Mouse (Mus musculus): ENCODE results near the gene Zc3h12c. TPM values are rescaled to one million over a fixed set of nuclear protein-coding genes. Genes with fewer than 3 reads are reported as not detected.

Zc3h12c gene
- polyA plus RNA-seq, 2 experiments: 2.9 to 4.7 TPM

DNA sequence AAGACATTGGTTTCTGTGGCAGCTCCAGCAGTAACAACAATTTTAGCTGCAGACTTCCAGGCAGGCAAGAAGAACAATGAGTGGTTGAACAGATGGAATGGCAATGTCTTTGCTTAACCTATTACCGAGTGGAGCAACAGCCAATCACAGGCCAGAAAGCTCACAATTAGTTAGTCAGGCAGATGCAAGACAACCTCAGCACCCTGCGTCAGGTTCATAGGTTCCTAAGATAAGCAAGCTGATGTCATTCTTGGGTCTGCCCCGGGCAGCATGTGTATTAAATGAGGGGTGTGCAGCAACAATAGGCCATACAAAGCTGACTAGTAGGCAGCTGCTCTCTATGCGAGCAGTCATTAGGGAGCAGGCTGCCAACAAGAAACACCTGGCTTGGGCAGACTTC lies 19.1 kb downstream of the Zc3h12c start:
- H3K4me3 ChIP-seq (replicated peaks; ENCODE audit: low read length): no peak overlapping the region
- DNase-seq (ENCODE audit: low spot score): peak; percentile 50

DNA sequence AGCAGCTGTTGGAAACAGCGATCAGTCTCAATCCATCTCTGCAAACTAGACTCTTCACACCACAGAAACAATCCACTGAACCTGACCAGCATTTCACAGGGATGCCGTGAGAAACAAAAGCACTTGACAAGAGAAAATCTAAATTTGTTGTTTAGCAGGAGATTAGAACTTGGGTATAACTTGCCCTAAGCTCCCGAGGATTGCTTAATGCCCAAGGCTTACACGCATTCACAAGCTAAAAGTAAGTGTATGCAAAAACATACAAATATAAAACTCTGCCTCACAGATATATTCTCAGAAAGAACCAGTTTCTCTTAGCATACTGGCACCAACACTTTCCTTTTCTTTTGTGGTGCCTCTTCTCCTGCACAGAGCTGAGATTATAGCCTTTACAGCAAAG lies 19.5 kb downstream of the Zc3h12c start:
- no peak for DNase-seq (ENCODE audit: low spot score)
- Histone ChIP-seq H3K4me3 (replicated peaks; ENCODE audit: low read length) (no peak overlapping the region), H3K27me3 (ENCODE audit: control insufficient read depth, insufficient read depth, low read length) (no peaks in the 10 kb centered on the region), H3K27ac (replicated peaks; ENCODE audit: low read depth, low read length) (no peak overlapping the region), H3K36me3 (ENCODE audit: control insufficient read depth, insufficient read depth, low read length) (no peaks in the 10 kb centered on the region), H3K9me3 (ENCODE audit: control insufficient read depth, low read length) (no peaks in the 10 kb centered on the region), H3K4me1 (ENCODE audit: control insufficient read depth, insufficient read depth, low read length) (peaks cover 7% of the 10 kb centered on the region; the same call in 1 of the 2 replicates), H3K9ac (ENCODE audit: low read depth, low read length, severe bottlenecking) (no peak overlapping the region), H3K4me2 (replicated peaks; ENCODE audit: low read depth, low read length, severe bottlenecking) (no peak overlapping the region; the same call in 1 of the 2 replicates)
- no peak for ATAC-seq (ENCODE audit: low FRiP score, low read depth)
- TF ChIP-seq POLR2A (IDR thresholded peaks at IDR 0.05; ENCODE audit: borderline replicate concordance, extremely low read depth, insufficient read depth, insufficient read length): no peak
- WGBS: 84% methylated on average over 4 of the region's 4 CpGs

More for the DNA sequence above, 19.1 kb downstream of the Zc3h12c start:
- TF ChIP-seq POLR2A (IDR thresholded peaks at IDR 0.05; ENCODE audit: borderline replicate concordance, extremely low read depth, insufficient read depth, insufficient read length): no peak
- Histone ChIP-seq H3K4me2 (replicated peaks; ENCODE audit: low read depth, low read length, severe bottlenecking) (no peak overlapping the region), H3K4me1 (ENCODE audit: control insufficient read depth, insufficient read depth, low read length) (peaks cover 7% of the 10 kb centered on the region; the same call in 1 of the 2 replicates), H3K27me3 (ENCODE audit: control insufficient read depth, insufficient read depth, low read length) (no peaks in the 10 kb centered on the region), H3K9me3 (ENCODE audit: control insufficient read depth, low read length) (no peaks in the 10 kb centered on the region), H3K27ac (replicated peaks; ENCODE audit: low read depth, low read length) (no peak overlapping the region), H3K36me3 (ENCODE audit: control insufficient read depth, insufficient read depth, low read length) (no peaks in the 10 kb centered on the region), H3K9ac (ENCODE audit: low read depth, low read length, severe bottlenecking) (no peak overlapping the region)
- WGBS: 21% methylated on average over 4 of the region's 4 CpGs
- peak; percentile 77 for ATAC-seq (ENCODE audit: low FRiP score, low read depth)

DNA sequence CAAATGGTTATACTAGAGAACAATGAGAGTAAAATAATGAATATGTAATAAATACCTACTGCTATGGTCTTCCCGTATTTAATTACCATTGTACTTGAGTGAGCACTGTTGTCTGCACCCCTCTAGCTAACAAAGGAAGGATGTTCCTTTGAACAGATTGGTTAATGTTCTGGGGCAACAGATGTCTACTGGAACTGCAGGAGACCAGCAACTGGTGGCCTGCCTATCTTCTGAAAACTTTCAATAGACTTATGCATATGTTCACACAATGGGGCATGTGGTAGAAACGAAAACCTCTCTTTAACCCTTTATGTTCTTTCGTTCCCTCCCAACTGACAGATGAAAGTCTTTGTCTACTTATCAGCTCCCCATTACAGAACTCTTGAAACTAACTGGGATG lies 20.1 kb downstream of the Zc3h12c start:
- peaks cover 7% of the 10 kb centered on the region; the same call in 1 of the 2 replicates for H3K4me1 ChIP-seq (ENCODE audit: control insufficient read depth, insufficient read depth, low read length)
- H3K9me3 ChIP-seq (ENCODE audit: control insufficient read depth, low read length): no peaks in the 10 kb centered on the region
- no peak for TF ChIP-seq POLR2A (IDR thresholded peaks at IDR 0.05; ENCODE audit: borderline replicate concordance, extremely low read depth, insufficient read depth, insufficient read length)
- H3K27me3 ChIP-seq (ENCODE audit: control insufficient read depth, insufficient read depth, low read length): no peaks in the 10 kb centered on the region
- no peak overlapping the region for H3K4me2 ChIP-seq (replicated peaks; ENCODE audit: low read depth, low read length, severe bottlenecking)
- H3K4me3 ChIP-seq (replicated peaks; ENCODE audit: low read length): no peak overlapping the region
- 74% methylated on average over 3 of the region's 3 CpGs for WGBS
- H3K36me3 ChIP-seq (ENCODE audit: control insufficient read depth, insufficient read depth, low read length): no peaks in the 10 kb centered on the region
- DNase-seq (ENCODE audit: low spot score) (no peak), ATAC-seq (ENCODE audit: low FRiP score, low read depth) (no peak)
- H3K27ac ChIP-seq (replicated peaks; ENCODE audit: low read depth, low read length): no peak overlapping the region
- H3K9ac ChIP-seq (ENCODE audit: low read depth, low read length, severe bottlenecking): no peak overlapping the region

DNA sequence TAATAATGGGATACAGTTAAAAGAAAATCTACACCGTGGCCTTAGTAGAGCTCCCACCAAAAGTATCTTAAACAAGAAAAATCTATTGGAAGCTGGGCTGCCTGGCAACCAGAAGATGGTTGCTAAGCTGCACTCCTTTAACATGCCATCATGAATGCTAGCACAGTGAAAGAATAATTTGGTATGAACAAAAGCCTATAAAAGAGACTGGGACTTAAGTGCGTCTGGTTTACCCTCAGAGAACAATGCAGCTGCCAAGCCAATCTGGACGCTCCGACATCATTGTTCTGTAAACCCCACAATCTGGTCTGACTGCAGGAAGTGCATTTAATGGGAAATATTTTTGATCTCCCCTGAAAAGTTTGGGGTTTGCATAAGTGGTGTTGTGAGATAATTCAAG lies 22.1 kb downstream of the Zc3h12c start:
- WGBS: 37% methylated on average over 4 of the region's 4 CpGs
- H3K27me3 ChIP-seq (ENCODE audit: control insufficient read depth, insufficient read depth, low read length): no peaks in the 10 kb centered on the region
- H3K27ac ChIP-seq (replicated peaks; ENCODE audit: low read depth, low read length): no peak overlapping the region
- peaks cover 11% of the 10 kb centered on the region; the same call in 1 of the 2 replicates for H3K4me1 ChIP-seq (ENCODE audit: control insufficient read depth, insufficient read depth, low read length)
- no peak overlapping the region for H3K9ac ChIP-seq (ENCODE audit: low read depth, low read length, severe bottlenecking)
- DNase-seq (ENCODE audit: low spot score) (no peak), ATAC-seq (ENCODE audit: low FRiP score, low read depth) (no peak)
- H3K4me3 ChIP-seq (replicated peaks; ENCODE audit: low read length): no peak overlapping the region
- H3K4me2 ChIP-seq (replicated peaks; ENCODE audit: low read depth, low read length, severe bottlenecking): no peak overlapping the region
- no peak for TF ChIP-seq POLR2A (IDR thresholded peaks at IDR 0.05; ENCODE audit: borderline replicate concordance, extremely low read depth, insufficient read depth, insufficient read length)
- H3K36me3 ChIP-seq (ENCODE audit: control insufficient read depth, insufficient read depth, low read length): no peaks in the 10 kb centered on the region
- H3K9me3 ChIP-seq (ENCODE audit: control insufficient read depth, low read length): no peaks in the 10 kb centered on the region

DNA sequence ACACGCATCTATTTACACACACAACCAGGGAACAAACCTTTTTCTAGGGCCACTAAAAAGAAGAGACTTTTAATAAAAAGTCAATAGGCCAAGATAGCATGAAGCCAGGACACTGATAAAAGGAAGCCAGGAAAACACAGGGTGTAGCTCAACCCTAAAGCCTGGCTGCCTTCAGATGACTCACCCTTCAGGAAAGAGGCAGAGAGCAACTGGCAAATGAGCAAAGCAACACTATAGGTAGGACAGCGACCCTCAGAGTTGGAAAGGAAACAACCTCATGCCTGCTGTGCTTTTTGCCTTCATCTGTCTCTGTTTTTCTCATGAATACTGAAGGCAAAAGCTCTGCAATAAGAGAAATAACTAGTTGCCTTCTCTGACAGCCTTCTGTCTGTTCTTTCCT lies 35.6 kb downstream of the Zc3h12c start:
- WGBS: 71% methylated on average over 2 of the region's 2 CpGs
- Histone ChIP-seq H3K4me3 (replicated peaks; ENCODE audit: low read length) (no peak overlapping the region), H3K4me1 (ENCODE audit: control insufficient read depth, insufficient read depth, low read length) (no peaks in the 10 kb centered on the region), H3K27me3 (ENCODE audit: control insufficient read depth, insufficient read depth, low read length) (no peaks in the 10 kb centered on the region), H3K9ac (ENCODE audit: low read depth, low read length, severe bottlenecking) (no peak overlapping the region), H3K9me3 (ENCODE audit: control insufficient read depth, low read length) (no peaks in the 10 kb centered on the region), H3K36me3 (ENCODE audit: control insufficient read depth, insufficient read depth, low read length) (no peaks in the 10 kb centered on the region), H3K4me2 (replicated peaks; ENCODE audit: low read depth, low read length, severe bottlenecking) (no peak overlapping the region), H3K27ac (replicated peaks; ENCODE audit: low read depth, low read length) (no peak overlapping the region)
- ATAC-seq (ENCODE audit: low FRiP score, low read depth) (no peak), DNase-seq (ENCODE audit: low spot score) (no peak)
- TF ChIP-seq POLR2A (IDR thresholded peaks at IDR 0.05; ENCODE audit: borderline replicate concordance, extremely low read depth, insufficient read depth, insufficient read length): no peak

DNA sequence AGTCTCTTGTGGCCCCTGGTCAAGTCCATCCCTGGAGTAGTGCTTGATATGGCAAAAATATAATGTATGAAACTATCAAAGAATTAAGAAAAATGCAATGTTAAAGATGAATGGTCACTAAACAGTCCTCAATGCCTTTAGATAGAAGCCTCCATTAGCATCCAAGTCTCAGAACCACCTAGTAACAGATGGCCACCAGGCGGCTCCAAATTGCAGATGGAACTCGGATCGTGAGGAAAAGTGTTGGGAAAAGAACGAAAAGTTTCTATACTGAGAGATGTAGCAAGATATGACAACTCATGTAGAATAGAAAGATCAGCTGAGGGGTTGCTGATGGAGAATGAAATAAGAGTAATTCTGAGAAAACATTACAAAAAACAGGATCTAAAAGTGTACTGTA lies 38.0 kb downstream of the Zc3h12c start:
- no peaks in the 10 kb centered on the region for H3K9me3 ChIP-seq (ENCODE audit: control insufficient read depth, low read length)
- no peaks in the 10 kb centered on the region for H3K36me3 ChIP-seq (ENCODE audit: control insufficient read depth, insufficient read depth, low read length)
- H3K4me2 ChIP-seq (replicated peaks; ENCODE audit: low read depth, low read length, severe bottlenecking): no peak overlapping the region
- no peak for DNase-seq (ENCODE audit: low spot score)
- H3K4me3 ChIP-seq (replicated peaks; ENCODE audit: low read length): no peak overlapping the region
- WGBS: 70% methylated on average over 4 of the region's 4 CpGs
- TF ChIP-seq POLR2A (IDR thresholded peaks at IDR 0.05; ENCODE audit: borderline replicate concordance, extremely low read depth, insufficient read depth, insufficient read length): no peak
- no peak for ATAC-seq (ENCODE audit: low FRiP score, low read depth)
- H3K4me1 ChIP-seq (ENCODE audit: control insufficient read depth, insufficient read depth, low read length): no peaks in the 10 kb centered on the region
- H3K27me3 ChIP-seq (ENCODE audit: control insufficient read depth, insufficient read depth, low read length): no peaks in the 10 kb centered on the region
- H3K27ac ChIP-seq (replicated peaks; ENCODE audit: low read depth, low read length): no peak overlapping the region
- no peak overlapping the region for H3K9ac ChIP-seq (ENCODE audit: low read depth, low read length, severe bottlenecking)

Data from limb, embryonic 14.5 days (tissue).